Mouse (Mus musculus): ENCODE measurements around the gene Tenm2.

DNA sequence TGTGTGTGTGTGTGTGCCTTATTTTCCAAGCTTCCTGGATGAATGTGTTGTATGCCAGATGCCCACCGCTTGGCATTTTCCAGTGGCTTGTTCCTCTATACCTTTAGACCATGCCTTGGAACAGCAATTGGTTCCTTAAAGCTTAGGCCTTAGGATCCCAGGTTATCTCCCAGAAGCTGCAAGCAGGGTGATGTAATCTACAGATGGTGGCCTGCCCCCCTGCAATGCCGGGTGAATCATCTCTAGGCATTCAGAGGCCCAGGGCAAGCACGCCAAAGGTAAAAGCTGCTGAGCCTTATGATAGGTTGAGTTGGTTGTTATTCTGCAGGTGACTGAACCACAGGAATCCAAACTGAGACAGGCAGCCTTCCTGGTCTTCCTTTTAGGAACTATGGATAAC, 1253.0 kb downstream of the Tenm2 start:
- TF ChIP-seq CTCF (IDR thresholded peaks at IDR 0.05; ENCODE audit: control insufficient read depth, insufficient read depth, low read length): no peak
- TF ChIP-seq POLR2A (IDR thresholded peaks at IDR 0.05; ENCODE audit: borderline replicate concordance, control insufficient read depth, low read depth, low read length): no peak

Measured in bone marrow, adult 2 months (tissue).